10 mouse cellular contexts compared by ENCODE assay signal in genomic region chr12:112295337-112295941, GRCm38 (mm10).
"Had no signal": no experiment of that assay in that cellular context is flagged by ENCODE, and none has a peak within 500 bp of the region (broad histone marks: within the 10 kb centered on the region; RNA-seq: fewer than 3 reads in every experiment).

No protein-coding gene starts in this region.

- H3K4me3 ChIP-seq: limb, embryonic 15.5 days; liver, embryonic 13.5 days; midbrain, embryonic 13.5 days; myocyte; neural tube, embryonic 12.5 days had no signal

- ATAC-seq: midbrain, embryonic 13.5 days had no signal

- DNase-seq: kidney, adult 18-20 months; left cerebral cortex, postnatal 4 days; liver, embryonic 13.5 days; lung, adult 18-20 months; thymus, postnatal 4 days had no signal

- H3K36me3 ChIP-seq: limb, embryonic 15.5 days; liver, embryonic 13.5 days; midbrain, embryonic 13.5 days; neural tube, embryonic 12.5 days had no signal

- H3K4me2 ChIP-seq: limb, embryonic 15.5 days; liver, embryonic 13.5 days; midbrain, embryonic 13.5 days; neural tube, embryonic 12.5 days had no signal

- H3K9ac ChIP-seq: limb, embryonic 15.5 days; liver, embryonic 13.5 days; midbrain, embryonic 13.5 days; neural tube, embryonic 12.5 days had no signal

- H3K9me3 ChIP-seq: limb, embryonic 15.5 days; liver, embryonic 13.5 days; midbrain, embryonic 13.5 days; neural tube, embryonic 12.5 days had no signal

- H3K27ac ChIP-seq: limb, embryonic 15.5 days; liver, embryonic 13.5 days; midbrain, embryonic 13.5 days; neural tube, embryonic 12.5 days; stomach, postnatal 0 days had no signal
